Mouse (Mus musculus): ENCODE data around the gene Hip1r. TPM values are rescaled to one million over a fixed set of nuclear protein-coding genes. Genes with fewer than 3 reads are reported as not detected.
A peak's percentile ranks its signal among the peaks of the same experiment; 100 is the strongest.

Hip1r gene
- polyA plus RNA-seq, 1 experiment = 40.9 TPM

- TF ChIP-seq CTCF (IDR thresholded peaks at IDR 0.05; ENCODE audit: extremely low read depth, insufficient read length, insufficient replicate concordance, low read depth, low read length) = no peak
- no peak for TF ChIP-seq POLR2A (IDR thresholded peaks at IDR 0.05; ENCODE audit: low read depth, low read length)
- Histone ChIP-seq H3K4me3 (ENCODE audit: low read depth, low read length) (peak overlapping the region; percentile 7; the same call in 1 of the 2 replicates), H3K4me1 (ENCODE audit: control insufficient read depth, insufficient read depth, insufficient read length, low read length) (peaks cover 32% of the 10 kb centered on the region), H3K27me3 (ENCODE audit: control insufficient read depth, insufficient read depth, low read length) (no peaks in the 10 kb centered on the region), H3K27ac (ENCODE audit: insufficient read depth, low read depth, low read length) (peak overlapping the region; percentile 10; the same call in 1 of the 2 replicates), H3K36me3 (ENCODE audit: control insufficient read depth, insufficient read depth, low read length) (no peaks in the 10 kb centered on the region)
- 45% methylated on average over 19 of the region's 19 CpGs for WGBS
These were observed 56.0 kb downstream of the Hip1r start for GRCm38 (mm10) chr5:124029220-124030035.

DNA sequence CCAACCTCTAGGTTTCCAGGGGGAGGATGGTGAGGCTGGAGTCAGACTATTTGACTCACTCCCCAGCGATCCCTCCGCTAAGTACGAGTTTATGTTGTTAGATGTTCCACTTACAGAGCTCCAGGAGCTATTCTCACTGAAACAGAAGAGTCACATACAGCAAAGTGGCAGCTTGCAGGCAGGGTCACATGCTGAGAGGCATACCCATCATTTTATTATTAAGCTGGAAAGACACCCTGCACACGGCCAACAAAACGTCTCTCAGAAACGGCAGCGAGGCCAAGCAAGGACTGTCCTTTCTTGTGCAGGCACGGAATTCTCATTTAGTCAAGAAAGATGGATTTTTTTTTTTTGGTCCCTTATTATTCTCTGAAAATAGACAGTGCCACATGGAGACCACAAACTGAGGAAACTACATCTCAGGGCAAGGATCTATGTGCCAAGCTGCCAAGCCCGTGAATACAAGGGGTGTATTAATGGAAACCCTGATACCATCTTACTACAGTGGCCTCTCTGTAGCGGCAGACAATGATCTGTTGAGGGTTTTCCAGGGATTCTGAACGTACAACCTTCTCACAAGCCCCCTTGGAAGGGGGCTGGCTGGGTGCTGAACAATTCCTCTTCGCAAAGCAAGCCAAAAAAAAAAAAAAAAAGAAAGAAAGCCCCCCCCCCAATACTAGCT is 57.1 kb downstream of the Hip1r start:
- H3K27me3 ChIP-seq (ENCODE audit: control insufficient read depth, insufficient read depth, low read length) = no peaks in the 10 kb centered on the region
- no peaks in the 10 kb centered on the region for H3K36me3 ChIP-seq (ENCODE audit: control insufficient read depth, insufficient read depth, low read length)
- peaks cover 31% of the 10 kb centered on the region for H3K4me1 ChIP-seq (ENCODE audit: control insufficient read depth, insufficient read depth, insufficient read length, low read length)
- H3K27ac ChIP-seq (ENCODE audit: insufficient read depth, low read depth, low read length) = peak overlapping the region; percentile 2; the same call in 1 of the 2 replicates
- WGBS = 53% methylated on average over 12 of the region's 12 CpGs
- TF ChIP-seq CTCF (IDR thresholded peaks at IDR 0.05; ENCODE audit: extremely low read depth, insufficient read length, insufficient replicate concordance, low read depth, low read length) (no peak), POLR2A (IDR thresholded peaks at IDR 0.05; ENCODE audit: low read depth, low read length) (no peak)
- H3K4me3 ChIP-seq (ENCODE audit: low read depth, low read length) = peak overlapping the region; percentile 67

DNA sequence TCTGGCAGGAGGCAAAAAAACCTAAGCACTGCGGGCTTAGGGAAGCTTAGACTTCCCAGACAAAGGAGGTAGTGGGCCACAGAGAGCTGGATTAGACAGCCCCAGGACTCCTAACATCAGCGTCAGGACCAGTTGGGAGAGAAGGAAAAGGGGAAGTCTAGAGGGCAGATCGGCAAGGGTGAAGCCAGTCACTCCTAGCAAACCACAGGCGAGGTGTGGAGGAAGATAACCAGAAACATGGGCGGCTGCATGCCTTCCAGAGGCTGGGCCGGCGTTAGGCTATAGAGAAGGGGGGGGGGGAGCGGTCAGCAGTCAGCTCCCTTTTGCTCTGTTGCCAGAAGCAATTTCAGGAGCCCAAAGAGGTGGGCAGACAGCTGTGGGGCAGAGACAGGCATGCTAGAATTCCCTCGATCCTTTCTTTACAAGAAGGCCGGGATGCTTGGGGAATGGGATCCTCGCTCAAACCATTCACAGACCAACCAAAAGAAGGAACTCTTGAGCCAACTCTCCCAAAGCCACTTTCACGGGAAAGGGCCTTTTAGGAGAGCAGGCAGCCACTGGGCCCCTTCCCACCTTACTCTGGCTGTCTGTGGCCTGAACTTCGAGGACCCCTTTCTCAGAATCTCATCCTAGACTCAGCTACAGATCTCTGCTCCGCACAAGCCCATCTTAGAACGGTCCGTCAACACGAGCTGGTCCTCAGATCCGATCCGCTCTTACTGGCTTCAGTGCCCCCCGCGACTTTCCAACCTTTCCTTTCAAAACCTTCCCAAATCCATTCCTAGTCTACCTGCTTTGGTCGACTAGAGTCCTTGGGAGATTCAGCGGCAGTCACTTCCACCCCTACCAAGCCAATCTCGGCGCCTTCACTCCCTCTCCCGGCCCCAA is 57.9 kb downstream of the Hip1r start:
- Histone ChIP-seq H3K27me3 (ENCODE audit: control insufficient read depth, insufficient read depth, low read length) (no peaks in the 10 kb centered on the region), H3K36me3 (ENCODE audit: control insufficient read depth, insufficient read depth, low read length) (no peaks in the 10 kb centered on the region), H3K4me1 (ENCODE audit: control insufficient read depth, insufficient read depth, insufficient read length, low read length) (peaks cover 25% of the 10 kb centered on the region), H3K27ac (ENCODE audit: insufficient read depth, low read depth, low read length) (peak overlapping the region; percentile 37), H3K4me3 (ENCODE audit: low read depth, low read length) (peak overlapping the region; percentile 67)
- TF ChIP-seq CTCF (IDR thresholded peaks at IDR 0.05; ENCODE audit: extremely low read depth, insufficient read length, insufficient replicate concordance, low read depth, low read length) (no peak), POLR2A (IDR thresholded peaks at IDR 0.05; ENCODE audit: low read depth, low read length) (no peak)
- WGBS = 4% methylated on average over 26 of the region's 26 CpGs

- TF ChIP-seq CTCF (IDR thresholded peaks at IDR 0.05; ENCODE audit: extremely low read depth, insufficient read length, insufficient replicate concordance, low read depth, low read length) (no peak), POLR2A (IDR thresholded peaks at IDR 0.05; ENCODE audit: low read depth, low read length) (peak; percentile 71)
- H3K36me3 ChIP-seq (ENCODE audit: control insufficient read depth, insufficient read depth, low read length) = no peaks in the 10 kb centered on the region
- WGBS = under 1% methylated on average over 52 of the region's 52 CpGs
- H3K27me3 ChIP-seq (ENCODE audit: control insufficient read depth, insufficient read depth, low read length) = no peaks in the 10 kb centered on the region
- H3K27ac ChIP-seq (ENCODE audit: insufficient read depth, low read depth, low read length) = peak within 1 kb of the TSS; percentile 37
- H3K4me3 ChIP-seq (ENCODE audit: low read depth, low read length) = peak within 1 kb of the TSS; percentile 67
- H3K4me1 ChIP-seq (ENCODE audit: control insufficient read depth, insufficient read depth, insufficient read length, low read length) = peaks cover 24% of the 10 kb centered on the region
These were observed 58.6 kb downstream of the Hip1r start, which contains the start of gene Vps37b for GRCm38 (mm10) chr5:124032001-124032508. Vps37b (minus strand) TSS chr5:124032270.

DNA sequence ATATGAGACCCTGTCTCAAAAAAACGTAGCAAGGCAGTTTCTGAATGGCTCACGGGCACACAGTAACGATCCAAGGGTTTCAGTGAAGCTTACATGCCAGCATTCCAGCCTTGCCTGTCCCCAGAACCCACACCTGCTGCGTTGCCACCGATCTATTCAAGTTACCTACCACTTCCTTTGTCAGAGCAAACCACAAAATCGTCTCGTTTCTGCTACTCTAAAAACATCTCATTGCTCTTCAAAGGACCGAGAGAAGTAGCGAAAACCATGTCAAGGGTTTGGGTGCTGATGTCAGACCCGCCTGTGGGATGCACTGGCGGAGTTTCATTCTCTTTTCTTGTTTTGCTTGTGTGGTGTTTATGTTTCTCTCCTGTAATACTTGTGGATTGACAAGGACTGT is 61.0 kb downstream of the Hip1r start:
- no peak overlapping the region for H3K4me3 ChIP-seq (ENCODE audit: low read depth, low read length)
- no peaks in the 10 kb centered on the region for H3K36me3 ChIP-seq (ENCODE audit: control insufficient read depth, insufficient read depth, low read length)
- H3K4me1 ChIP-seq (ENCODE audit: control insufficient read depth, insufficient read depth, insufficient read length, low read length) = peaks cover 14% of the 10 kb centered on the region
- no peak overlapping the region for H3K27ac ChIP-seq (ENCODE audit: insufficient read depth, low read depth, low read length)
- TF ChIP-seq CTCF (IDR thresholded peaks at IDR 0.05; ENCODE audit: extremely low read depth, insufficient read length, insufficient replicate concordance, low read depth, low read length) (no peak), POLR2A (IDR thresholded peaks at IDR 0.05; ENCODE audit: low read depth, low read length) (no peak)
- 71% methylated on average over 11 of the region's 11 CpGs for WGBS
- H3K27me3 ChIP-seq (ENCODE audit: control insufficient read depth, insufficient read depth, low read length) = no peaks in the 10 kb centered on the region

- H3K4me3 ChIP-seq (ENCODE audit: low read depth, low read length) = no peak overlapping the region
- no peak for TF ChIP-seq CTCF (IDR thresholded peaks at IDR 0.05; ENCODE audit: extremely low read depth, insufficient read length, insufficient replicate concordance, low read depth, low read length)
- no peak for TF ChIP-seq POLR2A (IDR thresholded peaks at IDR 0.05; ENCODE audit: low read depth, low read length)
- H3K27me3 ChIP-seq (ENCODE audit: control insufficient read depth, insufficient read depth, low read length) = no peaks in the 10 kb centered on the region
- H3K27ac ChIP-seq (ENCODE audit: insufficient read depth, low read depth, low read length) = 0 out of 2 replicates have a peak overlapping the region, but pooled peaks have one; percentile 0
- no peaks in the 10 kb centered on the region for H3K36me3 ChIP-seq (ENCODE audit: control insufficient read depth, insufficient read depth, low read length)
- H3K4me1 ChIP-seq (ENCODE audit: control insufficient read depth, insufficient read depth, insufficient read length, low read length) = peaks cover 8% of the 10 kb centered on the region
- WGBS = 51% methylated on average over 9 of the region's 9 CpGs
These were observed 62.0 kb downstream of the Hip1r start for GRCm38 (mm10) chr5:124035406-124035805.
